Mouse (Mus musculus) heart, embryonic 15.5 days (tissue): ENCODE measurements around the gene Grwd1. TPM values are rescaled to one million over a fixed set of nuclear protein-coding genes. Genes with fewer than 3 reads are reported as not detected.

Experiments
- ATAC-seq: fragments of 200-750 bp; cut with Nextera tagmentation; replicated peaks from 2 replicates; pipeline ENCODE4 v1.8.0; 2017; ENCODE audit warnings: low read depth, moderate TSS enrichment; ENCODE audit not compliant: insufficient number of reproducible peaks, insufficient read depth, low FRiP score
- H3K27ac ChIP-seq: fragments of 300-500 bp; sonication (generic); 2 replicates; pipeline ENCODE4 v1.5.1; 2015; ENCODE audit warnings: mild to moderate bottlenecking, inconsistent platforms
- H3K27me3 ChIP-seq: fragments of 300-500 bp; sonication (generic); 2 replicates; pipeline ENCODE4 v1.6.1; 2015; ENCODE audit warnings: inconsistent platforms
- H3K36me3 ChIP-seq: fragments of 300-500 bp; sonication (generic); 2 replicates; pipeline ENCODE4 v1.6.1; 2015; ENCODE audit warnings: mild to moderate bottlenecking, inconsistent platforms
- H3K4me1 ChIP-seq: fragments of 300-500 bp; sonication (generic); replicated peaks from 2 replicates; pipeline ENCODE4 v1.6.1; 2015; ENCODE audit warnings: inconsistent platforms
- H3K4me2 ChIP-seq: fragments of 300-500 bp; sonication (generic); 2 replicates; pipeline ENCODE4 v1.6.1; 2015; ENCODE audit warnings: inconsistent platforms, mild to moderate bottlenecking, moderate library complexity
- H3K4me3 ChIP-seq: fragments of 300-500 bp; sonication (generic); 2 replicates; pipeline ENCODE4 v1.5.1; 2015; ENCODE audit warnings: mild to moderate bottlenecking, inconsistent platforms
- H3K9ac ChIP-seq: fragments of 300-500 bp; sonication (generic); 2 replicates; pipeline ENCODE4 v1.6.1; 2015; ENCODE audit warnings: mild to moderate bottlenecking, inconsistent platforms
- H3K9me3 ChIP-seq: fragments of 300-500 bp; sonication (generic); replicated peaks from 2 replicates; pipeline ENCODE4 v1.6.1; 2016; ENCODE audit warnings: inconsistent platforms
- WGBS: fragments of 180-500 bp; shearing (Covaris S2); methylation state at CpG from one replicate; pipeline ENCODE4 v1.1.7; 2015; ENCODE audit warnings: mixed read lengths; 5-methylcytosine and 5-hydroxymethylcytosine counted together
- polyA plus RNA-seq: library from polyadenylated mRNA; unstranded; fragments of >200 nt; fragmentation: Nextera tagmentation; extraction: Ambion mirVana; gene quantifications from 2 replicates; pipeline ENCODE4 v1.2.1, GENCODE M21; 2015

Grwd1 gene
- polyA plus RNA-seq, 1 experiment from 2014 or later, result 29.1 TPM

- no peaks in the 10 kb centered on the region for H3K36me3 ChIP-seq
- H3K4me3 ChIP-seq, result peak overlapping the region; percentile 80
- no peaks in the 10 kb centered on the region for H3K9me3 ChIP-seq
- peaks cover 46% of the 10 kb centered on the region for H3K4me1 ChIP-seq
- H3K27ac ChIP-seq, result peak overlapping the region; percentile 77
- peak; percentile 74 for ATAC-seq
- peak overlapping the region; percentile 95 for H3K4me2 ChIP-seq
- peaks cover 58% of the 10 kb centered on the region for H3K27me3 ChIP-seq
- H3K9ac ChIP-seq, result peak overlapping the region; percentile 86
- under 1% methylated on average over 113 of the region's 117 CpGs for WGBS
These were observed 35.5 kb upstream of the Grwd1 start for GRCm38 (mm10) chr7:45865925-45866910.

DNA sequence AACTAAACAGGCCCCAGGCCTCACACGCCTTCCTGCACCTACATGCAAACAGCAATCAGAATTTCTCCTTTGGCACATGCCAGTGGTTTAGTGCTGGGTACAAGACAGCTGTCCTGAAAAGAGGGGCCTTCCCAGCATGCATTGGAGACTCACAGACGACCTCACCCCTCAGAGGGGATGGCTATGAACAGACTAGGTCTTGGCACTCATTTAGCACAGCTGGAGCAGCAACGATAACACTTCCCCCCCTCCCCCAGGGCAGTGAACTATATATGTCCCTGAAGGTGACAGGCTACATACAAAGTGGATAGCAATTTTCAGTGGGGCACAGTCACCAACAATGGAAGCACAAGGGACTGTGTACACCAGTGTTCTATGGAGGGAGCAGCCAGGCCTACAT is 33.7 kb upstream of the Grwd1 start:
- Histone ChIP-seq H3K9ac (no peak overlapping the region), H3K9me3 (no peaks in the 10 kb centered on the region), H3K4me1 (peaks cover 31% of the 10 kb centered on the region), H3K27ac (no peak overlapping the region), H3K36me3 (no peaks in the 10 kb centered on the region), H3K27me3 (peaks cover 54% of the 10 kb centered on the region), H3K4me2 (no peak overlapping the region), H3K4me3 (no peak overlapping the region)
- ATAC-seq, result no peak
- WGBS, result 51% methylated on average over 3 of the region's 3 CpGs

GRCm38 (mm10) chr7:45862804-45863203 is 32.1 kb upstream of the Grwd1 start:
- H3K9me3 ChIP-seq, result no peaks in the 10 kb centered on the region
- H3K36me3 ChIP-seq, result no peaks in the 10 kb centered on the region
- no peak for ATAC-seq
- no peak overlapping the region for H3K27ac ChIP-seq
- H3K9ac ChIP-seq, result no peak overlapping the region
- 79% methylated on average over 7 of the region's 7 CpGs for WGBS
- no peak overlapping the region for H3K4me3 ChIP-seq
- H3K4me1 ChIP-seq, result peaks cover 19% of the 10 kb centered on the region
- peaks cover 56% of the 10 kb centered on the region for H3K27me3 ChIP-seq
- H3K4me2 ChIP-seq, result no peak overlapping the region

DNA sequence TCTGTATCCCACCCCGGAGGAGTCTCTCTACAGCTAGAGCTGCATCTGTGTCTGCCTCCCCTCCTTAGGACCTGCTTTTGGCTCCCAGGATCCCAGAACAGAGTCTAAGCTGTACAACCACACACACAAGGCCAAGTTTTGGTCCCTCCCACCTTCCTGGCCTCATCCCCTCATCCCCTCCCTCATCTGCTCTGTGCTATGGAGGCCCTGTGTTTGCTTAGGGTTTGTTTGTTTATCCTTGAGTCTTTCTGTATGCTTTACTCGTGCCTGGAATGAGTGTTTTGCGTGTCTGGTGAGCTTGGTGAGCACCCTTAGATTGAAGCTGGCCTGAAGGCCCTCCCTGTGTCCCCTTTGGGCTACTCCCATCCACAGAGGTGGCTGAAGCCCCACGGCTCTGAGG is 28.3 kb upstream of the Grwd1 start:
- Histone ChIP-seq H3K4me2 (no peak overlapping the region), H3K9me3 (no peaks in the 10 kb centered on the region), H3K9ac (no peak overlapping the region), H3K27ac (no peak overlapping the region), H3K27me3 (peaks cover 74% of the 10 kb centered on the region), H3K4me3 (no peak overlapping the region), H3K4me1 (peaks cover 15% of the 10 kb centered on the region), H3K36me3 (no peaks in the 10 kb centered on the region)
- 49% methylated on average over 4 of the region's 4 CpGs for WGBS
- no peak for ATAC-seq

GRCm38 (mm10) chr7:45856950-45857901 is 26.5 kb upstream of the Grwd1 start:
- Histone ChIP-seq H3K27me3 (peaks cover 65% of the 10 kb centered on the region), H3K4me2 (peak overlapping the region; percentile 72), H3K4me3 (peak overlapping the region; percentile 47), H3K9ac (peak overlapping the region; percentile 36), H3K36me3 (no peaks in the 10 kb centered on the region), H3K4me1 (peaks cover 15% of the 10 kb centered on the region), H3K27ac (no peak overlapping the region), H3K9me3 (no peaks in the 10 kb centered on the region)
- WGBS, result 2% methylated on average over 30 of the region's 30 CpGs
- no peak for ATAC-seq

DNA sequence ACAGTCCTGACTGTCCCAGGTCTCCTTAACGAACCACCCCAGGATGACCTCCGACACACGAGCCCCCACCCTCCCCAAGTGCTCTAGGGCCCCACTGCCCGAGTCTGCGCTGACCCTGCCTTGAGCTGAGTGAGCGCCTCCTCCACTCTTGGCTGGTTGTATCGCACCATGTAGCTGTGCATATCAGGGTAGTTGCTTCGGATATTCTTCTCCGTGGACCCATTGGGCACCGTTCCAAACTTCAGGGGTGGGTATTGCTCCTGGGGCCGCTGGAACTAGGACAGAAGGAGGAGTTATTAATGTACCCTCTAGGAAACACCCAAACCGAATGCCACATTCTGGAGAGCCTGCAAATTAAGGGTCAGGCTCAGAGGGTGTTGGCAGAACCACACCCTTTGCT is 22.3 kb upstream of the Grwd1 start:
- no peak overlapping the region for H3K9ac ChIP-seq
- H3K27ac ChIP-seq, result no peak overlapping the region
- H3K4me1 ChIP-seq, result peaks cover 14% of the 10 kb centered on the region
- no peak for ATAC-seq
- H3K27me3 ChIP-seq, result peaks cover 39% of the 10 kb centered on the region
- 78% methylated on average over 12 of the region's 12 CpGs for WGBS
- H3K36me3 ChIP-seq, result no peaks in the 10 kb centered on the region
- H3K4me3 ChIP-seq, result no peak overlapping the region
- no peaks in the 10 kb centered on the region for H3K9me3 ChIP-seq
- H3K4me2 ChIP-seq, result no peak overlapping the region

DNA sequence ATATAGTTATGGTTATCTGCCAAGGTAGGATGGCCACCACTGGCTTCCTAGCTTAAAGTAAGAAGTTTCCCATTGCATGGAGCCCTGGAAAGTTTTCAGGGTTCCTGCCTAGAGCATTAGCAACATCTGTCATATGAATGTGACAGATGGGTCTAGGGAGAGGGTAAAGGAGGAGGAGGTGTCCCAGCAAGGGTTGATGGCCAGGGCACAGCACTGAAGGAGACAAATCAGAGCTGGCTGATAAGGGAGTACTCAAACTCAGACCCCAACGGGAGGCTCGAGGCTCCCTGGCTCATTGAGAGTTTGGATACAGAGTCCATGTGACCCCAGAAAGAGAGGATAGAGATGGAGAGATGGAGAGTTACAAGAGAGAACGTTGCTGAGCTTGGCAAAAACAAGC is 19.9 kb upstream of the Grwd1 start:
- ATAC-seq, result no peak
- WGBS, result 43% methylated on average over 3 of the region's 3 CpGs
- H3K36me3 ChIP-seq, result no peaks in the 10 kb centered on the region
- no peaks in the 10 kb centered on the region for H3K9me3 ChIP-seq
- H3K4me2 ChIP-seq, result no peak overlapping the region
- no peak overlapping the region for H3K4me3 ChIP-seq
- H3K27me3 ChIP-seq, result peaks cover 25% of the 10 kb centered on the region
- no peaks in the 10 kb centered on the region for H3K4me1 ChIP-seq
- H3K9ac ChIP-seq, result no peak overlapping the region
- H3K27ac ChIP-seq, result no peak overlapping the region

DNA sequence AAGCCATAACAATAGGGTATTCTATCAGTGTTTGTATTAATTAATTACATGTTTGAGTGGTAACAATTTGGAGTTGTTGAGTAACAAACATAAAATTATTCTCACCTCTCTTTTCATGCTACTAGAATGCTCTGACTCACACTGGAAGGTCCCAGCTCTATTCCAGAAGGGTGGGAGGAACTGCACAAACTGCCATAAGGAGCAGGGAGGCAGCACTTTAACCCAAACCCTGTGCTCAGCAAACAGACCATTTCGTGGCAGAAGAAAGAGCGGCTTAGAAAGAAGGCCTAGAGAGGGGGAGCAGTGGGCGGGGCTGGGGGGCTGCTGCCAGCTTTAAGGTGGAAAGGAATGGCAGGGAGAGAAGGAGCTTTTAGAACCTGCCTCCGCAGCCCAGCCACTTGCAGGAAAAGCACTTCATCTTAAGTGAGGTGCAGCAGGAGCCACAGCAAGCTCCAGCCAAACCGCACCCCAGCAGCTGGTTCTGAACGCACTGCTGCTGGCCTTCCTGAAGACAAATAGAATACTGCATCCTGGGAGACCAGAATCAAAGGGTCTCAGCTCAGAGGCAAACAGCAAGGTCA is 17.8 kb upstream of the Grwd1 start:
- Histone ChIP-seq H3K4me2 (no peak overlapping the region), H3K27me3 (peaks cover 26% of the 10 kb centered on the region), H3K9ac (no peak overlapping the region), H3K36me3 (no peaks in the 10 kb centered on the region), H3K9me3 (no peaks in the 10 kb centered on the region), H3K4me1 (no peaks in the 10 kb centered on the region), H3K27ac (no peak overlapping the region), H3K4me3 (no peak overlapping the region)
- no peak for ATAC-seq
- 11% methylated on average over 6 of the region's 6 CpGs for WGBS

GRCm38 (mm10) chr7:45842950-45843744 is 12.4 kb upstream of the Grwd1 start:
- H3K4me2 ChIP-seq, result no peak overlapping the region
- WGBS, result 79% methylated on average over 10 of the region's 10 CpGs
- H3K9me3 ChIP-seq, result no peaks in the 10 kb centered on the region
- no peak overlapping the region for H3K4me3 ChIP-seq
- H3K27me3 ChIP-seq, result peaks cover 38% of the 10 kb centered on the region
- no peaks in the 10 kb centered on the region for H3K4me1 ChIP-seq
- H3K9ac ChIP-seq, result no peak overlapping the region
- ATAC-seq, result no peak
- H3K27ac ChIP-seq, result no peak overlapping the region
- no peaks in the 10 kb centered on the region for H3K36me3 ChIP-seq

GRCm38 (mm10) chr7:45833924-45834323 is 3.2 kb upstream of the Grwd1 start:
- Histone ChIP-seq H3K36me3 (peaks cover 5% of the 10 kb centered on the region), H3K27me3 (peaks cover 58% of the 10 kb centered on the region), H3K4me3 (peak overlapping the region; percentile 41), H3K4me1 (peaks cover 27% of the 10 kb centered on the region), H3K27ac (no peak overlapping the region), H3K9ac (no peak overlapping the region), H3K4me2 (peak overlapping the region; percentile 67), H3K9me3 (no peaks in the 10 kb centered on the region)
- no peak for ATAC-seq
- 3% methylated on average over 14 of the region's 31 CpGs for WGBS
